Mouse (Mus musculus): ENCODE results near the gene Cygb. TPM values are rescaled to one million over a fixed set of nuclear protein-coding genes. Genes with fewer than 3 reads are reported as not detected.

Cygb gene
- polyA plus RNA-seq, 1 experiment, result 3.4 TPM

- H3K4me1 ChIP-seq (ENCODE audit: control insufficient read depth, insufficient read depth, low read length), result no peaks in the 10 kb centered on the region
- no peak overlapping the region for H3K27ac ChIP-seq (ENCODE audit: control insufficient read depth, insufficient read depth, low read depth, low read length, poor library complexity)
- no peak for TF ChIP-seq POLR2A (IDR thresholded peaks at IDR 0.05; ENCODE audit: borderline replicate concordance, control insufficient read depth, low read depth, low read length)
- no peak for TF ChIP-seq CTCF (IDR thresholded peaks at IDR 0.05; ENCODE audit: control insufficient read depth, insufficient read depth, low read length)
- WGBS, result 82% methylated on average over 18 of the region's 18 CpGs
- H3K4me3 ChIP-seq (replicated peaks; ENCODE audit: control insufficient read depth, low read depth, low read length), result no peak overlapping the region
Observed at GRCm38 (mm10) chr11:116690701-116691575, 36.8 kb upstream of the Cygb start.

- WGBS, result 90% methylated on average over 10 of the region's 10 CpGs
- Histone ChIP-seq H3K4me1 (ENCODE audit: control insufficient read depth, insufficient read depth, low read length) (no peaks in the 10 kb centered on the region), H3K4me3 (replicated peaks; ENCODE audit: control insufficient read depth, low read depth, low read length) (no peak overlapping the region), H3K27ac (ENCODE audit: control insufficient read depth, insufficient read depth, low read depth, low read length, poor library complexity) (no peak overlapping the region)
- TF ChIP-seq CTCF (IDR thresholded peaks at IDR 0.05; ENCODE audit: control insufficient read depth, insufficient read depth, low read length) (no peak), POLR2A (IDR thresholded peaks at IDR 0.05; ENCODE audit: borderline replicate concordance, control insufficient read depth, low read depth, low read length) (no peak)
Observed at GRCm38 (mm10) chr11:116689622-116690021, 35.5 kb upstream of the Cygb start.

- no peak for TF ChIP-seq CTCF (IDR thresholded peaks at IDR 0.05; ENCODE audit: control insufficient read depth, insufficient read depth, low read length)
- TF ChIP-seq POLR2A (IDR thresholded peaks at IDR 0.05; ENCODE audit: borderline replicate concordance, control insufficient read depth, low read depth, low read length), result no peak
- no peak overlapping the region for H3K4me3 ChIP-seq (replicated peaks; ENCODE audit: control insufficient read depth, low read depth, low read length)
- WGBS, result 69% methylated on average over 8 of the region's 8 CpGs
- H3K4me1 ChIP-seq (ENCODE audit: control insufficient read depth, insufficient read depth, low read length), result no peaks in the 10 kb centered on the region
- no peak overlapping the region for H3K27ac ChIP-seq (ENCODE audit: control insufficient read depth, insufficient read depth, low read depth, low read length, poor library complexity)
Observed at GRCm38 (mm10) chr11:116687897-116688296, 33.8 kb upstream of the Cygb start.

- TF ChIP-seq POLR2A (IDR thresholded peaks at IDR 0.05; ENCODE audit: borderline replicate concordance, control insufficient read depth, low read depth, low read length) (no peak), CTCF (IDR thresholded peaks at IDR 0.05; ENCODE audit: control insufficient read depth, insufficient read depth, low read length) (no peak)
- H3K27ac ChIP-seq (ENCODE audit: control insufficient read depth, insufficient read depth, low read depth, low read length, poor library complexity), result no peak overlapping the region
- 88% methylated on average over 9 of the region's 9 CpGs for WGBS
Observed at GRCm38 (mm10) chr11:116685729-116686128, 31.6 kb upstream of the Cygb start.

GRCm38 (mm10) chr11:116683777-116684176 is 29.7 kb upstream of the Cygb start:
- no peak overlapping the region for H3K27ac ChIP-seq (ENCODE audit: control insufficient read depth, insufficient read depth, low read depth, low read length, poor library complexity)
- H3K4me3 ChIP-seq (replicated peaks; ENCODE audit: control insufficient read depth, low read depth, low read length), result no peak overlapping the region
- no peak for TF ChIP-seq CTCF (IDR thresholded peaks at IDR 0.05; ENCODE audit: control insufficient read depth, insufficient read depth, low read length)
- no peak for TF ChIP-seq POLR2A (IDR thresholded peaks at IDR 0.05; ENCODE audit: borderline replicate concordance, control insufficient read depth, low read depth, low read length)
- H3K4me1 ChIP-seq (ENCODE audit: control insufficient read depth, insufficient read depth, low read length), result no peaks in the 10 kb centered on the region; the same call in 1 of the 2 replicates
- WGBS, result 82% methylated on average over 4 of the region's 4 CpGs

More at GRCm38 (mm10) chr11:116685729-116686128, 31.6 kb upstream of the Cygb start:
- Histone ChIP-seq H3K4me3 (replicated peaks; ENCODE audit: control insufficient read depth, low read depth, low read length) (no peak overlapping the region), H3K4me1 (ENCODE audit: control insufficient read depth, insufficient read depth, low read length) (no peaks in the 10 kb centered on the region; the same call in 1 of the 2 replicates)

- H3K27ac ChIP-seq (ENCODE audit: control insufficient read depth, insufficient read depth, low read depth, low read length, poor library complexity), result 0 out of 2 replicates have a peak overlapping the region, but pooled peaks have one; percentile 9
- no peak overlapping the region for H3K4me3 ChIP-seq (replicated peaks; ENCODE audit: control insufficient read depth, low read depth, low read length)
- no peaks in the 10 kb centered on the region; the same call in 1 of the 2 replicates for H3K4me1 ChIP-seq (ENCODE audit: control insufficient read depth, insufficient read depth, low read length)
- 69% methylated on average over 14 of the region's 14 CpGs for WGBS
- TF ChIP-seq POLR2A (IDR thresholded peaks at IDR 0.05; ENCODE audit: borderline replicate concordance, control insufficient read depth, low read depth, low read length) (no peak), CTCF (IDR thresholded peaks at IDR 0.05; ENCODE audit: control insufficient read depth, insufficient read depth, low read length) (no peak)
Observed at GRCm38 (mm10) chr11:116682501-116683144, 28.5 kb upstream of the Cygb start.

GRCm38 (mm10) chr11:116681147-116681546 is 27.0 kb upstream of the Cygb start:
- TF ChIP-seq CTCF (IDR thresholded peaks at IDR 0.05; ENCODE audit: control insufficient read depth, insufficient read depth, low read length) (no peak), POLR2A (IDR thresholded peaks at IDR 0.05; ENCODE audit: borderline replicate concordance, control insufficient read depth, low read depth, low read length) (no peak)
- WGBS, result 64% methylated on average over 4 of the region's 4 CpGs
- Histone ChIP-seq H3K4me3 (replicated peaks; ENCODE audit: control insufficient read depth, low read depth, low read length) (no peak overlapping the region), H3K4me1 (ENCODE audit: control insufficient read depth, insufficient read depth, low read length) (no peaks in the 10 kb centered on the region; the same call in 1 of the 2 replicates), H3K27ac (ENCODE audit: control insufficient read depth, insufficient read depth, low read depth, low read length, poor library complexity) (no peak overlapping the region)

Measured in bone marrow, adult 2 months (tissue).